Mouse (Mus musculus) adrenal gland, adult 18-20 months (tissue): ENCODE results near the gene Asb15. TPM values are rescaled to one million over a fixed set of nuclear protein-coding genes. Genes with fewer than 3 reads are reported as not detected.

Experiments
- DNase-seq, 2 experiments: peaks; one replicate each; pipeline ENCODE4 v3.0.0; 2021 to 2022; ENCODE audit warnings: low spot score in 2 of 2
- total RNA-seq, 2 experiments: library from RNA; stranded (reverse); gene quantifications; 1 replicate in 1 of 2; 2 replicates in 1 of 2; pipeline ENCODE4 v1.2.3; 2021

The Asb15 gene
- total RNA-seq, 2 experiments from 2014 or later, result 0.10 TPM; not detected in 1

GRCm38 (mm10) chr6:24605631-24606030 lies 77.7 kb downstream of the Asb15 start:
- no peak for DNase-seq

GRCm38 (mm10) chr6:24606512-24606911 lies 78.6 kb downstream of the Asb15 start:
- DNase-seq, result no peak

GRCm38 (mm10) chr6:24607531-24607930 lies 79.6 kb downstream of the Asb15 start:
- DNase-seq, result no peak

- DNase-seq, result no peak
Measured at GRCm38 (mm10) chr6:24608129-24608528, 80.2 kb downstream of the Asb15 start.

- DNase-seq, result no peak
Measured at GRCm38 (mm10) chr6:24608682-24609081, 80.7 kb downstream of the Asb15 start.

GRCm38 (mm10) chr6:24609531-24609930 lies 81.6 kb downstream of the Asb15 start:
- DNase-seq, result no peak

GRCm38 (mm10) chr6:24610358-24610757 lies 82.4 kb downstream of the Asb15 start:
- DNase-seq, result no peak

- no peak for DNase-seq
Measured at GRCm38 (mm10) chr6:24612074-24612755, 84.3 kb downstream of the Asb15 start.

- no peak for DNase-seq
Measured at GRCm38 (mm10) chr6:24613346-24613745, 85.4 kb downstream of the Asb15 start.

GRCm38 (mm10) chr6:24613918-24614317 lies 86.0 kb downstream of the Asb15 start:
- no peak for DNase-seq

- DNase-seq, result no peak
Measured at GRCm38 (mm10) chr6:24616746-24617145, 88.8 kb downstream of the Asb15 start.

GRCm38 (mm10) chr6:24619285-24620045 lies 91.5 kb downstream of the Asb15 start:
- no peak for DNase-seq

- DNase-seq, result no peak
Measured at GRCm38 (mm10) chr6:24620936-24621335, 93.0 kb downstream of the Asb15 start.

- no peak for DNase-seq
Measured at GRCm38 (mm10) chr6:24622098-24622497, 94.2 kb downstream of the Asb15 start.

Other genes starting within 250 kb of the Asb15 start
- gene Iqub, start 13.1 kb upstream of the Asb15 start, total RNA-seq, result under 1 TPM; 0.16 to 0.17 TPM
- 100 to 1,000 TPM; 302 to 409 TPM for gene Ndufa5, start 131 bp upstream of the Asb15 start, total RNA-seq
- under 1 TPM in 1 of 2 experiments, not detected in 1; 0.38 TPM for gene Lmod2, start 69.6 kb downstream of the Asb15 start, total RNA-seq
- gene Wasl, start 136.9 kb downstream of the Asb15 start, total RNA-seq, result 10 to 100 TPM; 50.4 to 62.3 TPM
- not detected for gene Hyal6, start 205.1 kb downstream of the Asb15 start, total RNA-seq
- not detected for gene Hyal4, start 220.2 kb downstream of the Asb15 start, total RNA-seq